Comparison of ENCODE assay signal across 9 mouse cellular contexts in the genomic region with DNA sequence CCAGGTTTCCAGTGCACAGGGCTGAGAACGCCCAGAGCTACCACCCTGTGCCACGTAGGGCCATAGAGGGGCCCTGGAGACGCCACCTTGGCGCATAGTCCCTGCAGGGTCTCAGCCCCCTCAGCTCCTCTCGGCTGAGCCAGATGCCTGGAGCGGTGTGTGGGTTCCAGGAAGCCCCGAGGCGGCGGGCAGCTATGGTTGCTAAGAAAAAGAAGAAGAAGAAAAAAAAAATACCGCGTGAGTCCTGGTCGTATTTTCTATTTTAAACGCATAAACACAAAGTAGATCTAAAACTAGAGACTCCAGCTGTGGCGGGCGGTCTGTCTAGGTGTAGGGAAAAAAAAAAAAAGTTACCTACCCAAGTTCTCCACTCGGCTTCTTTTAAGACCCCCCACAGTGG. TPM values are rescaled to one million over a fixed set of nuclear protein-coding genes. Genes with fewer than 3 reads are reported as not detected.
A peak's percentile ranks its signal among the peaks of the same experiment; 100 is the strongest.
DNase-seq lines count a peak whose midpoint lies in the region; ATAC-seq and TF ChIP-seq lines count a peak whose summit lies in the region.
"Had no signal": no experiment of that assay in that cellular context is flagged by ENCODE, and none has a peak within 500 bp of the region (broad histone marks: within the 10 kb centered on the region; RNA-seq: fewer than 3 reads in every experiment).

No protein-coding gene starts in this region.

- peak overlapping the region; percentile 50; the same call in 1 of the 2 replicates for H3K4me3 ChIP-seq in heart, embryonic 12.5 days
- peak overlapping the region; percentile 62 for H3K4me3 ChIP-seq in midbrain, embryonic 10.5 days
- no peak overlapping the region for H3K4me3 ChIP-seq in midbrain, embryonic 14.5 days (replicated peaks; ENCODE audit: low read depth, low read length)
- H3K4me3 ChIP-seq in hindbrain, postnatal 0 days (ENCODE audit: low read length): 0 out of 2 replicates have a peak overlapping the region, but pooled peaks have one; percentile 34
- peak overlapping the region; percentile 47; the same call in 1 of the 2 replicates for H3K4me3 ChIP-seq in olfactory bulb, adult 2 months (ENCODE audit: insufficient read depth, low read depth, low read length)

- WGBS in heart, embryonic 12.5 days: 48% methylated on average over 16 of the region's 16 CpGs
- 55% methylated on average over 16 of the region's 16 CpGs for WGBS in midbrain, embryonic 10.5 days
- WGBS in midbrain, embryonic 14.5 days: 45% methylated on average over 16 of the region's 16 CpGs
- 44% methylated on average over 16 of the region's 16 CpGs for WGBS in hindbrain, postnatal 0 days
- 29% methylated on average over 16 of the region's 16 CpGs for WGBS in olfactory bulb, adult 2 months

- H3K9me3 ChIP-seq in heart, embryonic 12.5 days (replicated peaks): no peaks in the 10 kb centered on the region
- H3K9me3 ChIP-seq in midbrain, embryonic 10.5 days (replicated peaks): 0 out of 2 replicates have a peak, but pooled peaks cover 3% of the 10 kb centered on the region
- no peaks in the 10 kb centered on the region for H3K9me3 ChIP-seq in midbrain, embryonic 14.5 days (ENCODE audit: control insufficient read depth, low read length)
- no peaks in the 10 kb centered on the region for H3K9me3 ChIP-seq in hindbrain, postnatal 0 days (ENCODE audit: low read length)

- H3K4me2 ChIP-seq in heart, embryonic 12.5 days: peak overlapping the region; percentile 89
- H3K4me2 ChIP-seq in midbrain, embryonic 14.5 days (ENCODE audit: low read length): no peak overlapping the region
- H3K4me2 ChIP-seq in hindbrain, postnatal 0 days (ENCODE audit: low read depth, low read length): peak overlapping the region; percentile 63

- no peak overlapping the region for H3K27ac ChIP-seq in heart, embryonic 12.5 days (ENCODE audit: poor library complexity, severe bottlenecking)
- 0 out of 2 replicates have a peak overlapping the region, but pooled peaks have one; percentile 82 for H3K27ac ChIP-seq in midbrain, embryonic 10.5 days (replicated peaks)
- no peak overlapping the region for H3K27ac ChIP-seq in midbrain, embryonic 14.5 days (replicated peaks; ENCODE audit: low read depth, low read length)
- no peak overlapping the region for H3K27ac ChIP-seq in hindbrain, postnatal 0 days
- H3K27ac ChIP-seq in olfactory bulb, adult 2 months (ENCODE audit: insufficient read depth, low read depth, low read length): no peak overlapping the region

- no peak for ATAC-seq in heart, embryonic 12.5 days (ENCODE audit: insufficient number of reproducible peaks, low FRiP score)
- ATAC-seq in midbrain, embryonic 14.5 days (ENCODE audit: low FRiP score, low TSS enrichment): no peak
- ATAC-seq in hindbrain, postnatal 0 days: no peak

- no peak for TF ChIP-seq CTCF in hindbrain, postnatal 0 days (IDR thresholded peaks at IDR 0.05; ENCODE audit: low read depth)
- TF ChIP-seq CTCF in olfactory bulb, adult 2 months (IDR thresholded peaks at IDR 0.05; ENCODE audit: insufficient read depth, low read depth, low read length): no peak

- no peak for TF ChIP-seq POLR2A in olfactory bulb, adult 2 months (IDR thresholded peaks at IDR 0.05; ENCODE audit: insufficient read depth, low read depth, low read length)

- H3K9ac ChIP-seq in heart, embryonic 12.5 days: no peak overlapping the region
- H3K9ac ChIP-seq in midbrain, embryonic 14.5 days (replicated peaks; ENCODE audit: low read length): no peak overlapping the region
- H3K9ac ChIP-seq in hindbrain, postnatal 0 days (replicated peaks; ENCODE audit: low read length): no peak overlapping the region

- H3K36me3 ChIP-seq in heart, embryonic 12.5 days: no peaks in the 10 kb centered on the region
- H3K36me3 ChIP-seq in midbrain, embryonic 10.5 days: no peaks in the 10 kb centered on the region
- no peaks in the 10 kb centered on the region for H3K36me3 ChIP-seq in midbrain, embryonic 14.5 days (ENCODE audit: control insufficient read depth, insufficient read depth, low read length)
- no peaks in the 10 kb centered on the region for H3K36me3 ChIP-seq in hindbrain, postnatal 0 days (ENCODE audit: insufficient read depth, low read length)

- H3K4me1 ChIP-seq in heart, embryonic 12.5 days (replicated peaks): peaks cover 26% of the 10 kb centered on the region
- peaks cover 34% of the 10 kb centered on the region for H3K4me1 ChIP-seq in midbrain, embryonic 10.5 days
- peaks cover 11% of the 10 kb centered on the region for H3K4me1 ChIP-seq in midbrain, embryonic 14.5 days (ENCODE audit: control insufficient read depth, insufficient read depth, low read length)
- H3K4me1 ChIP-seq in hindbrain, postnatal 0 days (ENCODE audit: insufficient read depth, low read length): peaks cover 7% of the 10 kb centered on the region; the same call in 1 of the 2 replicates
- peaks cover 14% of the 10 kb centered on the region for H3K4me1 ChIP-seq in olfactory bulb, adult 2 months (ENCODE audit: control insufficient read depth, insufficient read depth, low read length)

- H3K27me3 ChIP-seq in heart, embryonic 12.5 days (replicated peaks): peaks cover 4% of the 10 kb centered on the region; the same call in 1 of the 2 replicates
- peaks cover 34% of the 10 kb centered on the region for H3K27me3 ChIP-seq in midbrain, embryonic 10.5 days (ENCODE audit: low read depth, poor library complexity, severe bottlenecking)
- peaks cover 5% of the 10 kb centered on the region; the same call in 1 of the 2 replicates for H3K27me3 ChIP-seq in midbrain, embryonic 14.5 days (ENCODE audit: control insufficient read depth, insufficient read depth, low read length)
- no peaks in the 10 kb centered on the region for H3K27me3 ChIP-seq in hindbrain, postnatal 0 days (ENCODE audit: insufficient read depth, low read length)

- DNase-seq in heart, adult 8-10 months (ENCODE audit: low spot score): no peak
- DNase-seq in midbrain, embryonic 10.5 days (ENCODE audit: low spot score): no peak
- no peak for DNase-seq in midbrain, embryonic 14.5 days
- DNase-seq in hindbrain, postnatal 0 days (ENCODE audit: low spot score): no peak
- DNase-seq in gastrocnemius, adult 8-10 months (ENCODE audit: low spot score in 2 of 2): no peak
- DNase-seq in adrenal gland, postnatal 36 days: no peak
- DNase-seq: embryo, embryonic 11 days had no signal

RNA-seq across cellular contexts. Expression of a gene that starts 37.2 kb away (rescaled TPM):
- polyA plus RNA-seq in heart, embryonic 12.5 days (2016; fragmentation: Nextera tagmentation; extraction: Ambion mirVana): 13.0 and 13.2 TPM in 2 replicates
- 1 to 10 TPM; 2.3 to 2.9 (median 2.5) TPM for total RNA-seq in heart, adult 8-10 months (2022)
- 6.9 and 7.5 TPM in 2 replicates for polyA plus RNA-seq in midbrain, embryonic 10.5 days (2016; fragmentation: Nextera tagmentation; extraction: Ambion mirVana)
- polyA plus RNA-seq in midbrain, embryonic 14.5 days (2014; fragmentation: Nextera tagmentation; extraction: Ambion mirVana): 8.2 and 9.2 TPM in 2 replicates
- 5.1 and 7.7 TPM in 2 replicates for total RNA-seq in hindbrain, postnatal 0 days (2014; rRNA removed)
- 3.7 and 4.5 TPM in 2 replicates for polyA plus RNA-seq in hindbrain, postnatal 0 days (2015; fragmentation: Nextera tagmentation; extraction: Ambion mirVana)
- not detected in 2 replicates for polyA plus RNA-seq in olfactory bulb, adult 2 months (2012; ENCODE audit: insufficient read depth, insufficient read length, low replicate concordance, missing spikeins)
- 1 to 10 TPM in 3 of 4 experiments, under 1 TPM in 1; 0.73 to 1.8 (median 1.2) TPM for total RNA-seq in gastrocnemius, adult 8-10 months (2022)
- 1 to 10 TPM in 1 of 2 experiments, under 1 TPM in 1; 0.99 to 1.3 TPM for total RNA-seq in adrenal gland, postnatal 36 days (2021)
